Mouse (Mus musculus) adrenal gland, postnatal 4 days (tissue): ENCODE results near the gene Rita1. TPM values are rescaled to one million over a fixed set of nuclear protein-coding genes. Genes with fewer than 3 reads are reported as not detected.

ENCODE experiments used
- DNase-seq, 2 experiments: peaks; one replicate each; pipeline ENCODE4 v3.0.0; 2021 to 2022; ENCODE audit warnings: low spot score in 2 of 2, mixed read lengths in 2 of 2
- total RNA-seq, 2 experiments: library from RNA; stranded (reverse); gene quantifications; 2 replicates each; pipeline ENCODE4 v1.2.3; 2021

Rita1 gene
- total RNA-seq, 2 experiments from 2014 or later: 11.8 to 13.5 TPM

GRCm38 (mm10) chr5:120603515-120603914, 8.9 kb downstream of the Rita1 start:
- DNase-seq: no peak

- DNase-seq: no peak
Observed at GRCm38 (mm10) chr5:120602210-120602609, 10.2 kb downstream of the Rita1 start.

DNA sequence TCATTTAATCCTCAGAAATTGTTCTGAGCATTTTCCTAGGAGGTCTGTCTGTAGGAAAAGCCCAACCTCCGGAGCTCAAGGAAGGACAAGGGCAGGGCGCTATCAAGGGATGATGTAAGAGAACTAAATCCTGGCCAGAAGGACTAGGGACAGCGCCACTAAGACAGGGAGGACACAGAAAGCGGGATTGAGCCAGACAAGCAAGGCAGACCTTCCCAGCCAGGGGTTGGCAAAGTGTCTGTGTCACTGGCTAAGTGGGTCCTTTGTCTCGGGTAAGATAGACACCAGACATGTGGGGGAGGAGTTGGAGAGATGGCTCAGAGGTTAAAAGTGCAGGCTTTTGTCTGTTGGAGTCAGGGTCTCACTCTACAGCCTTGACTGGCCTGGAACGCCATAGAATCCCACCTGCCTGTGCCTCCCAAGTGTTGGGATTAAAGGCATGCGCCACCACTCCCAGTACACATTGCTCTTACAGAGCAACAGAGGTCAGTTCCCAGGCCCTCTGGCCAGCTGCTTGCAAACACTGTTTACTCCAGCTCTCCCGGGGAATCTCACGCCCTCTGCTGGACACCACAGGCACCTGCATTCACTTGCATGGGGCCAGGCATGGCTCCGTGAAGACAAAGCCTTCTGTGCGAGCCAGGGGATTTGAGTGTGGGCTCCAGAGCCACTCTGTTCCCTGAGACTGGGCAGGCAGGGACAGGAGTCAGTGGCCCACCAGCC, 11.3 kb downstream of the Rita1 start:
- DNase-seq: no peak

DNA sequence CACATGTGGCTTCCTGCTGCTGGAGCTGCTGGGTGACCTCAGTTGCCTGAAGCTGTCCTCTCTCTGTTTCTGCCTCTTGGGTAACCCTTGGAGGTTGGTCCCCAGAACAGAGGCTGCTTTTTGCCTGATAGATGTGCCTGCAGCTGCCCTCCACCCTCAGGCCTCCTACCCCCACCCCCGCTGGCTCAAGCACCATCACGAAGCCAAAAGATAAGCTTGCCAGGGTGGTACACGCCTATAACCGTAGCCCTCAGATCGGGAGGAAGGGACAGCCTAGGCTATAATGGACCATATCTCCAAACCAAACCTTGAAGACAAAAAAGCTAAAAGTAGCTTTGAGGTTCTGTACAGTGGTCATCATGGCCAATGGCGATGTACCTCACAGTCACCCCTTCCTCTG, 12.8 kb downstream of the Rita1 start:
- DNase-seq: no peak

DNA sequence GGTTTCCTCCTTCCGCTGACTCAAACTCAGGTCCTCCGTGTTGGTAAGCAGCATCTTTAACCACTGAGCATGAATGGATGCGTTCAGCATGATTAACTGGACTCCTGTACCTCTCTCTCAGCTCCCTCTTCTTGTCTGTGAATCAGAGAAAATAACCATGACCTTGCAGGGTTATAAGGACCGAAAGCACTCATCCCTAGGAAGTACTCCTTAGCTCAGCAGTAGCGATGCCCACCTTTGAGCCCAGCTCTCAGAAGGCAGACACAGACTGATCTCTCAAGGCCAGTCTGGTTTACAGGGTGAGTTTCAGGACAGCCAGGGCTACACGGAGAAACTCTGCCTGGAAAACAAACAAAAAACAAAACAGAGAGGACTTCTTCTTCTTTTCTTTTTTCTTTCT, 17.9 kb downstream of the Rita1 start:
- DNase-seq: no peak

GRCm38 (mm10) chr5:120592141-120592540, 20.2 kb downstream of the Rita1 start:
- no peak for DNase-seq

- DNase-seq: no peak
Observed at GRCm38 (mm10) chr5:120590356-120591010, 21.9 kb downstream of the Rita1 start.

DNA sequence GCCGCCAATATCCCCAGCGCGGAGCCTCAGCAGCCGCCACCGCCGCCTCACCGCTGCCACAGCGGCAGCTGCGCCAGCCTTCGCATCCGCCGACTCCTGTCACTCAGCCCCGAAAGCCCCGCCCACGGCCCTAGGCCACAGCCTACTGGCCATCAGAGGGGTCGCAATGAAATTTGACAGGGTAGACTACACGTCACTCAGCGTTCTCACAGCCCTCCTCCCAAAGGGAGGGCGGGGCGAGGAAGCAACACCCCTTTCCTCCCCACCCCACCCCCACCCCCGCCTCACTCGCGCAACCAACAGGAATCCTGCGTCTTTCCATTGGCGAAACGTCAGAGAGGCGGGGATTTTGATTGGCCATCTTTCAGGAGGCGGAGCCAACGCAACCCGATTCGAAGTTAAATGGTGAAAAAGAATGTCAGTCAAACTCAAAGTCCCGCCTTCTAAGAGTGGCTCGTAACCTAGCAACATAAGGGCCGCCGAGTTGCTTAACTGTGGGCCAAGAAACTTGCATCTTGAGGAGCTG, 23.8 kb downstream of the Rita1 start, which contains the start of the genes Tpcn1 and Iqcd:
Gene Tpcn1, minus strand, starts transcription at position 105 of the 526 bp plus-strand sequence.
Gene Iqcd, plus strand, starts transcription at position 448 of the 526 bp plus-strand sequence.
- peak; percentile 90 to 98 for DNase-seq

DNA sequence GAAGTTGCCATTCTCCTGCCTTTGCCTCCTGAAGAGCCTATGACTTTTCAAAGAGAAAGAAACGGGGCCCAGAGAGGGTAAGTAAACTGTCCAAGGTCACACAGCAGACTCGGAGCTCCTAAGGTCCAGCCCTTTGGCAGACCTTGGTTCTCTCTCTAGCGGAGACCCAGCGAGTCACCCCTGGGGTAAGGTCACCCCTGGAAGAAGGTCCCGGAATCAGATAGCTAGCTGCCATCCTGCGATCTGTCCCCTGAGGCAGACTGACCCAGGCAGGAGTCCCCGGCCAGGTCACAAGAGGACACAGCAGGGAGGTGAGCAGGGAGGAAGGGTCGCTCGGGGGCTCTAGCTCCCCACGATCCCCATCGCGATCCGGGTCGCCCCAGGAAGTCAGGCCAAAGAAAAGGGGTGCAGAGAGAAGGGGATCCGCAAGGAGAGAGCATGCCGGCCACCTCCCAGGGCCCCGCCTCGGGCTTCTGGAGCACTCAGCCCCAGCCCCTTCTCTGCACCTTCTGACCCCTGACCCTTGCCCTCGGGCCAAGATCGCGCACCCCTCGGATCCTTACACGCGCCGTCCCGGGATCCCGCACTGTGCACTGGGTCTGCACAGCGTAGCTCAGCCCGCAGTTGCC, 24.3 kb downstream of the Rita1 start:
- no peak for DNase-seq

GRCm38 (mm10) chr5:120587616-120587926, 24.8 kb downstream of the Rita1 start:
- no peak for DNase-seq

- DNase-seq: no peak
Observed at GRCm38 (mm10) chr5:120586741-120587615, 25.4 kb downstream of the Rita1 start.

DNA sequence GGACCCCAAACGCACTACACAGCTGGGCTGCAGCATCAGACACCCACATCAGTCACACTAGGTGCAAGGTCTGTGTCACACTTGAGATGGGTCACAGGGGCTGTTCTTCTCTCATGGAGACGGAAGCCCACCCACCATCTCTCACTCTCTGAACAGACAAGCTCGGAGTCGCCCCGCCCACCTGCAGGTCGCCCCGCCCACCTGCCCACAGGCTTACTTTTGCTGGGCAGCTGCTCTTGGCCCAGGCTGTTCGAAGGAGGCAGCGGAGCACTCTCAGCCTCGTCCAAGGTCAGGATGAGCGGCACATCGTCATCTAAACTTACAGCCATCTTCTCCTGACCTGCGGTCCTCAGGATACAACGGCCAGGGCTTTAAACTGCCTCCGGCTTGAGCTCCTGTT, 27.4 kb downstream of the Rita1 start:
- no peak for DNase-seq

GRCm38 (mm10) chr5:120583511-120583910, 28.9 kb downstream of the Rita1 start:
- no peak for DNase-seq

- no peak for DNase-seq
Observed at GRCm38 (mm10) chr5:120582002-120582401, 30.4 kb downstream of the Rita1 start.

- DNase-seq: no peak
Observed at GRCm38 (mm10) chr5:120579898-120580626, 32.3 kb downstream of the Rita1 start.

DNA sequence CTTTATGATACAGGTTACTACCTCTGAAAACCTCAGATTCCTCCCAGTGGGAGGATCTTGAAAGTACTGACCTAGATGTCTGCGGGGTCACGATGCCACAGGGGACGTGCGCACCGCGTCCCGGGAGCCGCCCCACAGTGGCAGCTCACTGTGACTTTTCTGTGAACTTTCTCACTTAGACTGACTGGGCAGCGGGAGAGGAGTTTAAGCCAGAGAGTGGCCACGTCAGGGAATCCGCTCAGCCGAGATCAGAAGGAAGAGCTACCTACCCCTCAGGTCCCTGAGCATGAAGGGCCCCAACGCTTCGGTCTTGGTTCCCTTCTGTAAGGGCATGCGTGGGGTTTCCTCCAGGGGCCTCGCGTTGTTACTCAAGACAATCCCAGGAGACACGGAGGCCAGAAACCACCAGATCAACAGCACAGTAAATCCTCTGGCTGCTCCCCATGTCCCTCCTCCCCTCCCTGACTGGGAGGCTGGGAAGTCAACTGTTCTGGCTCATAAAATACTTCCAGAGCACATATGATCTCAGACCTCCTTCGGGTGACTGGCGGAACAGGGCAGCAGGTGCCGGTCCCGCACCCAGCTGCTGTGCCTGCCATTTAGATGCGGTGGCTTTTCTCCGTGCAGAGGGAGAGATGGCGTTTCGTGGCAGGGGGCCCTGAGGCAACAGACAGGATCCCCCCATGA, 33.0 kb downstream of the Rita1 start:
- no peak for DNase-seq

- DNase-seq: no peak
Observed at GRCm38 (mm10) chr5:120578504-120579081, 33.8 kb downstream of the Rita1 start.

GRCm38 (mm10) chr5:120577935-120578441, 34.4 kb downstream of the Rita1 start:
- DNase-seq: no peak

GRCm38 (mm10) chr5:120576781-120577301, 35.5 kb downstream of the Rita1 start:
- no peak for DNase-seq
